ENCODE assay signal across 15 mouse cellular contexts in genomic region chr10:100834794-100835193, GRCm38 (mm10).
"Had no signal": no experiment of that assay in that cellular context is flagged by ENCODE, and none has a peak within 500 bp of the region (broad histone marks: within the 10 kb centered on the region; RNA-seq: fewer than 3 reads in every experiment).

No protein-coding gene starts in this region.

- ATAC-seq: intestine, postnatal 0 days; midbrain, embryonic 13.5 days had no signal

- H3K27ac ChIP-seq: left cerebral cortex, adult 2 months; limb, embryonic 15.5 days; lung, embryonic 15.5 days; macrophage; midbrain, embryonic 13.5 days; neural tube, embryonic 15.5 days had no signal

- H3K27me3 ChIP-seq: limb, embryonic 15.5 days; lung, embryonic 15.5 days; midbrain, embryonic 13.5 days; neural tube, embryonic 15.5 days had no signal

- H3K9me3 ChIP-seq: limb, embryonic 15.5 days; lung, embryonic 15.5 days; midbrain, embryonic 13.5 days; neural tube, embryonic 15.5 days had no signal

- H3K36me3 ChIP-seq: limb, embryonic 15.5 days; lung, embryonic 15.5 days; midbrain, embryonic 13.5 days; neural tube, embryonic 15.5 days had no signal

- H3K9ac ChIP-seq: limb, embryonic 15.5 days; lung, embryonic 15.5 days; midbrain, embryonic 13.5 days; neural tube, embryonic 15.5 days had no signal

- H3K4me3 ChIP-seq: left cerebral cortex, adult 2 months; limb, embryonic 15.5 days; lung, embryonic 15.5 days; midbrain, embryonic 13.5 days; myocyte; neural tube, embryonic 15.5 days had no signal

- H3K4me2 ChIP-seq: limb, embryonic 15.5 days; lung, embryonic 15.5 days; midbrain, embryonic 13.5 days; neural tube, embryonic 15.5 days had no signal

- H3K4me1 ChIP-seq: limb, embryonic 15.5 days; lung, embryonic 15.5 days; midbrain, embryonic 13.5 days; neural tube, embryonic 15.5 days had no signal

- DNase-seq: kidney, adult 8-10 months; kidney, postnatal 25 days; lung, postnatal 14 days; right cerebral cortex, adult 18-20 months; right cerebral cortex, postnatal 25 days; thymus, adult 18-20 months; thymus, postnatal 14 days had no signal
